Mouse (Mus musculus) fibroblast of lung, adult 2 months (primary cell): ENCODE data around the gene Kcnb1.

Experiments used
- DNase-seq: peaks from one replicate; pipeline ENCODE4 v3.0.0-alpha.2; 2011; ENCODE audit warnings: low read depth

The Kcnb1 gene

DNA sequence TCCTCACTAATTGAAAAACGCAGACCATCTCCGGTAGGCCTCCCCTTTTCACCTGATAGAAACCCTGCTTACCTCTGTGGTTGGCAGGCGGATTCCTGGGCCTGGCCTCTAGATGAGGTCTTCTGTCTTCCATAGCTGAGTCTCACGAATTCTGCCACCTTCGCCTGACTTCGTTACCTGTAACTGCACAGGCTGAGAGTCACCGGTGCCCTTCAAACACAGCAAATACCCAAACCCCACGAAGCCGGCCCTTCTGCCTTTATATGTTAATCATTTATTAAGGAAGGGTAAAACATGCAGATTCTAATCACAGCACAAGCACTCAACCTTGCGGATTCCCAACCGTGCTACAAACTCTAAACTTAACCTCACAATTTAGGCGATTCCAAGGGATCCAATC lies 130.0 kb downstream of the Kcnb1 start:
- no peak for DNase-seq

DNA sequence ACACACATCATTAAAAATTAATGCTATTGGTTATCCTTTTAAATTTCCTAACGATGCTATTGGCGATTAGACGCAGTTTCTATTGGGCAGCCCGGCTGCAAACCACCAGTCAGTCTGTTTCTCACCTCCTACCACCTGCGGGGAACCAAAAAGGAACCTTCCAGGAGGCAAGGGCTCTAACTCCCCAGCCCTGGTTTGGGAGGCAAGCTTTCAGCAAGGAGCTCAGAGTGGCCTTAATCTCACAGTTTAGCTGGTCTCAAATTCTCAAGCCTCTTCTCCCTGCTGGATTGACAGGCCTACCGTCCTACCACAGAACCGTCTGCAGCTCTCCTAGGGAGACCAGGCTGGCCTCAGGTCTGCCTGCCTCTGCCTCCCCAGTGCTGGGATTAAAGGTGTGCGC lies 130.4 kb downstream of the Kcnb1 start:
- no peak for DNase-seq

DNA sequence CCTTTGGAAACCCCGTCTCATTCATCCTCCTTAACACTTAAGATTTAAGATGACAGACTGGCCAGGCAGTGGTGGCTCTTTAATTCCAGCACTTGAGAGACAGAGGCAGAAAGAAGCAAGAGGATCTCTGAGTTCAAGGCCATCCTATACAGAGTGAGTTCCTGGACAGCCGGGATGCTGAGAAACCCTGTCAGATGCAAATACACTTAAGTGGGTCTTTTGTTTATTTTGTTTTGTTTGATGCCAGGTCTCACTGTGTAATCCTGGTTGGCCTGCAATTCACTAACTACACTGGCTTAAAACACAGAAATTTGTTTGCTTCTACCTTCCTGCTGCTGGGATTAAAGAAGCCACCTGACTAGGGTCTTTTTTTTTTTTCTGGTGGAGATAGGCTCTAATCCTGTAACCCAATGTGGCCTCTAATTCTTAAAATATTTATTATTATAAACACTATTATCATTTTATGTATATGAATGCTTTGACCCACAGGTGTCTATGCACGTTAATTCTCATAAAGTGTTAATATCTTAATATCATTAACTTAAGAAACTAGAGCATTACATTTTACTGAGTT lies 131.1 kb downstream of the Kcnb1 start:
- no peak for DNase-seq

DNA sequence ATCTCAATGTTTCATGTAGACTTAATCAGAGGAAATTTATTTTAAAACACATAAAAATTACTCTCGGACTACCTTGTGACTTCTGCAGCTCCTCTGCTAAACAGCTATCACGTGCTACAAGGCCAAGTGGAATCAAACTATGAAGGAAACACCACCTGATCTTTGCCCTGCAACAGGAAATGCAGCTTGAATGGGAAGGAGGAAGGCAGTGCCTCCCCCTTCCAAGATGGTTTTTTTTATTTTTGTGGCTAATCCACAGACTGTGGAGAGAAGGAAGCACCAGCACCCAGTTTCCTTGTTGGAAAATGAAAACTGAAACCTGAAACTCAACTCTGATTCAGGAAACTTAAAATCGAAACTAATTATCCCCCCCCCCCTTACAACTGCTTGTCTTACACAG lies 131.8 kb downstream of the Kcnb1 start:
- no peak for DNase-seq

DNA sequence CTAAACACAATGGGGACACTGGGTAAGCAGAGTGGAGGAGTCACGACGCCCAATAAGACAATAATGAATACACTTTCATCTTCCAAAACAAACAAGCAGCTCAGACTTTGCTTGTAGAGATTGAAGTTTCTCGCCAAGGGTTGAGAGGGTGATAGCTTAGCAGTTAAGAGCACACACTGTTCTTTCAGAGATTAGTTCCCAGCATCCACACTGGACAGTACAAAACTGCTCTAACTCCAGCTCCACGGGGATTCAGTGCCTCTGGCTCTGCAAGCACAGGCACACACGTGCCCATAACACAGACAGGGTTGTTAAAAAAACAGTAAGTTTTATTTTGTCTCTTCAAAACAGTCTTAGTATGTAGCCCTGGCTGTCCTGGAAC lies 133.0 kb downstream of the Kcnb1 start:
- no peak for DNase-seq

DNA sequence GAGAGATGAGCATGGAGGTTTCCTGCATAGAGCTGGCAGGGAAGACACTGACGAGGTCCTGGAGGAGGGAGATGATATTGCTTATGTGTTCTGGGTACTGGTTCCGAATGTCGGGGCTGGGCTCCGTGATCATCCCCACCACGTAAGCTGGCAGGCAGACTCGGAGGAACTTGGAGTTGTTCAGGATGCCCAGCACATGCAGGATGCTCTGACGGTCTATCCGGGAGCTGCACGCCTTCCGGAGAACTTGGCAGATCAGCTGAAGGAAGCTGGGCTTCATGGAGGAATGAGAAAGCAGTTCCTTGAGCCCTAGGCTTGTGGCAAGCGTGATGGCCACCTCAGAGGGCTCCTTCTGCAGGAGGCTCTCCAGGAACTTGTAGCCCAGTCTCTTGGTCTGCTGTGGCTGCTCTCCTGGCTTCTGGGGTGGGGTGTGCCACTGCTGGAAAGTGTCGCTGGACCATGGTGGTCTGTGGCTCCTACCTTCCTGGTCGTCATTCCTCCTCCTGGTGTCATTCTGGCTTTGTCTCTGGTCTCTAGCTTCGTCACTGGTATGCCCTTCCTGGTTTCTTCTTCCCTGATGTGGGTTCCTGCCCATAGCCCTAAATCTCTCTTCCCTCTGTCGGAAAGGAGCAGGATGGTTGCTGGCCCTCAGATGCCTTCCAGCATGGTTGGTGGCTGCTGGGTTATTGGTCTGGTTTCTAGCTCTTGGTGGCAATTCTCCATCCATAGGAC lies 133.6 kb downstream of the Kcnb1 start:
- DNase-seq: no peak

DNA sequence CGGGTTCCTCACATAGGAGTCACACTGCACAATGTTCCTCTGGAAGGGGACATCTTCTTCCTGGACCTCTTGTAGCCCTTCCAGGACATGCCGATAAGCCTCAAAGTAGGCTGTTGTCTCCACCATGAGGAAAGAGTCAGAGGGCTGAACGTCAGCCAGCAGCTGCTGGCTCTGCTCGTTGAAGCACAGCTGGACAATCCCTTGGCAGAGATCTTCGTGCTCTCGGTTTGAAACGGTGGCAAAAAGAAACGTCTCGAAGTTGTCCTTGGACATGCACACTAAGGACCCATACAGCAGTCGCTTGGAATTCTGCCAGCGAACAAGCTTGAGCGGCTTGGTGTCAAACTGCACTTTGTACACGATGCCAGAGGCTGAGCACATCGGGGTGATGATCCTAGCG lies 134.6 kb downstream of the Kcnb1 start:
- DNase-seq: no peak

DNA sequence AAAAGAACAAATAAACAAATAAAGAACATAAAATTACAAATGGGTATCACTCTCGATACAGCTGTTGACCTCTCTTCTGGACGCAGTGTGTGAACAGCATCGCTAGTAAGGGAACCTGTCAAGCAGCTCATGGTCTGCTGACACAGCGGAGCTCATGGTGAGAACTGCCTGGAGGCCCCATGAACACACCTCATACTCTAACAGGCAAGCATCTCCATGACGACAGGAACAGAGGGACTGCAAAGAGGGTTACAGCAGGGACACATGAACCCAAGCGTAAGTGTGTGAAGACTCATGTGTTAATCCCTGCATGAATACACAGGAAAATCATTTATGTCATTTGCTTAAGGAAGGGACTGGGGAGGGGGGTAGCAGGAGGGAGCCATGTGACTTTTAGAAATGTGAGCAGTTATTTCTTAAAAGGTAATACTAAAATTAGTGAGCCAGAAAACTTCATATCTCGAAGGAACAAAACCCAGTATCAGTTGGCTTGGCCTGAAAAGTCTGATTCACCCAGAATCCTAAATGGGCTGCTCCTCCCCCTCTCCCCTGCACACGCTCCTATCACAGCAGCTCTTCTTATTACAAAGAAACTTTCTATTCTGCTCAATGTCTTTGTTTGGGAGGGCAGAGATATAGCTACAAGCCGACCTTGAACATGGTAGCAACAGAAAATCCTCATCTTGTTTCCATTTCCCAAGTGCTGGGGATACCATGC lies 136.7 kb downstream of the Kcnb1 start:
- DNase-seq: no peak

DNA sequence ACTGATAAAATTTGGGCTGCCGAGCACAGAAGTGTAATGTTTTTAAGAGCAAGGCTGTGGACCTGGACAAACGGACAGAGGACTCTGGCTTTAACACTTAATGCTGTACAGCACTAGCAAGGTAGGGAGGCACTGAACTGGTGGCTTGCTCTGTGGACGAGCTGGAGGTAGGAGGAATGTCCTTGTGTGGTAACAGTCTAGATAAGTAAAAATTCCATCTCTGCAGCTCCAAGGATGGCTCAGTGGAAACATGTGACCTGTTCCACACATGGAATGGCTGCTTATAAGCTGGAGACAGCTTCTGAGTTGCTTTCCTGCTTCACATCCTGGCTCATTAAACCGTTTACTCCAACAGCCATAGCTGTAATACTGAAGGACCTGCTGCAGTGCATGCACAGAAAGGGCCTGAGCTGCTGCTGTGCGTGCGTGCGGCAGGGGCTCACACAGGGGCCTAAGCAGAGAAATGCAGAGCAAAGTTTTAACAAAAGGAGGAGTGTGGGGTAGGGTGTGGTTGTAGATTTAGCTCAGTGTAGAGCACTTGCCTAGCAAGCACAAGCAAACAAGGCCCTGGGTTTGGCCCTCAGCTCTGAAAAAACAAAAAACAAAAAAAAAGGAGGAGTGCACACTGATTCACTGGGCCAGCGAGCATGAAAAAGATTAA lies 141.1 kb downstream of the Kcnb1 start:
- DNase-seq: no peak

DNA sequence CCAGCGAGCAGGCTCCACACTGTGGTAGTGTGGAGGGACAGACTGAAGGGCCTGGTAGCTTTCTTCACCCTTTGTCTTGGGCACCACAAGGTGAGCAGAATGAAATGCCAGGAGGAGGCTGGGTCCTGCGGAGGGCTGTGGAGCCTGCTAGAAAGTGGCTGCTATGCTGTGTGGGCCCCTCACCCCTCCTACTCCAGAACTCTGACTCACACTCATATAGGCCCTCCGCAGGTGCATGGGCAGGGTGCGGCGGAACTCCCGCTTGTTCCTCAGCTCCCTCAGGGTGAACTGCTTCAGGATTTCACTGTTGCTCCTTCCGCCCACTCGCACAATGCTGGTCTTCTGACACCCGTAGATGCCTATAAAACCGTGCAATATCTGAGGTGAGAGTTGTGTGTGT lies 141.7 kb downstream of the Kcnb1 start:
- DNase-seq: no peak
